ENCODE assay signal across 2 mouse cellular contexts in genomic region chr11:4700726-4701125, GRCm38 (mm10).
TF ChIP-seq lines count a peak whose summit lies in the region.

No protein-coding gene starts in this region.

TF ChIP-seq in MEL, 35 proteins besides CTCF, POLR2A, EP300 and RAD21 (continued from another document):
- TF ChIP-seq POLR2AphosphoS2 (IDR thresholded peaks at IDR 0.05; ENCODE audit: low read length): peak; percentile 69; the same call in 1 of the 2 replicates

TF ChIP-seq in myocyte, 11 proteins besides CTCF, POLR2A, EP300 and RAD21 (continued from another document):
- TF ChIP-seq MYOG (IDR thresholded peaks at IDR 0.05; ENCODE audit: control insufficient read depth in 1 of 3, insufficient read depth in 1 of 3, insufficient read length in 2 of 3, low read depth in 2 of 3) (no peak), CEBPB (IDR thresholded peaks at IDR 0.05; ENCODE audit: insufficient read depth, poor library complexity, severe bottlenecking) (no peak), POLR2AphosphoS2 (IDR thresholded peaks at IDR 0.05; ENCODE audit: insufficient read length, low read depth) (no peak), MAX (IDR thresholded peaks at IDR 0.05; ENCODE audit: low read depth) (no peak), TCF12 (IDR thresholded peaks at IDR 0.05; ENCODE audit: insufficient read depth, poor library complexity, severe bottlenecking) (no peak), TCF3 (IDR thresholded peaks at IDR 0.05; ENCODE audit: insufficient read length, low read depth) (no peak), USF1 (IDR thresholded peaks at IDR 0.05; ENCODE audit: low read depth) (peak; percentile 20), SRF (IDR thresholded peaks at IDR 0.05; ENCODE audit: control insufficient read depth, insufficient read length, low read depth) (no peak)
